Mouse (Mus musculus) left cerebral cortex, postnatal 36 days (tissue): Measurements from ENCODE around the gene Ncam1. TPM values are rescaled to one million over a fixed set of nuclear protein-coding genes. Genes with fewer than 3 reads are reported as not detected.

Source experiments
- DNase-seq, 2 experiments: peaks; one replicate each; pipeline ENCODE4 v3.0.0; 2021 to 2022; ENCODE audit warnings: low spot score in 2 of 2, mixed read lengths in 1 of 2
- intact Hi-C: fragments of 180-260 bp; cut with DNase I; formaldehyde crosslinking; loops from one replicate; pipeline ENCODE4 v1.15.1; 2025
- total RNA-seq, 2 experiments: library from RNA; stranded (reverse); gene quantifications; 2 replicates each; pipeline ENCODE4 v1.2.3; 2021

Gene Ncam1
- total RNA-seq, 2 experiments from 2014 or later = 279 to 287 TPM

DNA sequence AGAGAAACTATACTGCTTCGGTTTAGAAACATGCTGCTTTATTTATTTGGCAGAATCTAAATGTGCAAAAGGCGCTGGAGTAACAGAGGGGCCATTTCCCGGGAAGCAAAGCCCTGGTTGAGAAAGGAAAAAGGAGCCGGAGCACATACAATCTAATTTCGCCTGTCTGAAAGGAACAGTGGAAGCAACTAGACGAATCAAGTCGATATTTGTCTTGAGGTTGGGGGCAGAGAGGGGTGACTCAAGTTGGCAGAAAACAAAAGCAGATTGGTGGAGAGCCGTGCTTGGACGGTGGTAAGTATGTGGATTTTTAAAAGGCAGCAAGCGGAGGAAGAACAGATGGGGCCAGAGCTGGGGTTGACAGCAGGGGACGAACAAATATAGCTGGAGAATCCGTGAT, 40.7 kb downstream of the Ncam1 start:
- DNase-seq = peak in 1 of 2 experiments; percentile 30
- intact Hi-C loops = loop anchor here (5.0 kb wide), 1 partner anchor 39 kb away; the partner anchor contains the start of gene Ncam1

DNA sequence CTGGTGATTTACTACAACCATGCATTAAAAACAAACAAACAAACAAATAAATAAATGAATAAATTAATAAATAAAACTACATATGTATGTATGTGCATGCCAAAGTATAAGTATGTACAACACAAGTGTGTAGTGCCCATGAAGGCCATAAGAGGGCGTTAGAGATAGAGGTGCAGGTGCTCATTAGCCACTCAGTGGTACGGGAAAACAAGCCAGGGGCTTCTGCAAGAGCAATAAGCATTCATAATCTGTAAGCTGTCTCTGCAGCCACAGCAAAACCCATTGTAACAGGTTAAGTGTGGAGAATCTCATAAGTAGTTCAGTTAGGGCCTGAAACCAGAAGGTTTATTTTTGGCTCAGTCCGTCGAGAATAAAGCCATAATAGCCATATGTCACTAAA, 41.1 kb downstream of the Ncam1 start:
- intact Hi-C loops = loop anchor here (5.0 kb wide), 1 partner anchor 40 kb away; the partner anchor contains the start of gene Ncam1
- DNase-seq = no peak

DNA sequence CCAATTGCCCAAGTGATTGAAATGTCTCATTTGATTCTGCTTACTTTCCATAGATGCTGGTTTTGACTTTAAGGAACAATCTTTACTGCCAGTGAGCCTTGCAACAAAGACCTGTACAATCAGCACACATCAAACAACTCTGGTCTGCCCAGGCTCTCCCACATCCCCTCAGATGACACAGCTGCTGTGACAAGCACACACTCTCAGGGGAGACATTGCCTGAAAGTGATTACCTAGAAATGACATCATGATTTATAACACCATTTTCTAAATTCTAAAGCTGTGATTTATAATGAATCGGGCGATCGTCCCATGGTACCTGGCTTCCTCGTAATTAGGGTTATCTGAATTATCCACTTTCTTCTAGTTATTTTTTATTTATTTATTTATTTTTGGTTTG, 42.0 kb downstream of the Ncam1 start:
- intact Hi-C loops = loop anchor here (5.0 kb wide), 1 partner anchor 41 kb away; the partner anchor contains the start of gene Ncam1
- DNase-seq = no peak

DNA sequence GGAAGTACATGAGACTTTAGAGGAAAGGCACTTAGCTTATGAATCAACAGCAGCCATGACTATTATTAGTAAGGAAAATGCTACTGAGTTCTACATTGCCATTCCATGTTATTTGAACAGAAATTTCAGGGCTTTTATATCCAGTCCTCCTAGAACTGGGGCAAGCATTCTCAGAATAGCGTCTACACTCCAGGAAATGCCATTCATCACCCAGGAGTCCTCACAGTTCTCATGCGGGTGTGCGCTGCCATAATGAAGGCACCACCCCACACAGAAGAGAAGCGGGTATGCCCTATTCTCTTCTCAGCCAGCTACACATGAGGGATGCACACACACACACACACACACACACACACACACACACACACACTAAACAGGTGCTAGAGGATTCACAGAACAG, 43.5 kb downstream of the Ncam1 start:
- intact Hi-C loops = loop anchor here (5.0 kb wide), 1 partner anchor 42 kb away; the partner anchor contains the start of gene Ncam1
- DNase-seq = no peak

DNA sequence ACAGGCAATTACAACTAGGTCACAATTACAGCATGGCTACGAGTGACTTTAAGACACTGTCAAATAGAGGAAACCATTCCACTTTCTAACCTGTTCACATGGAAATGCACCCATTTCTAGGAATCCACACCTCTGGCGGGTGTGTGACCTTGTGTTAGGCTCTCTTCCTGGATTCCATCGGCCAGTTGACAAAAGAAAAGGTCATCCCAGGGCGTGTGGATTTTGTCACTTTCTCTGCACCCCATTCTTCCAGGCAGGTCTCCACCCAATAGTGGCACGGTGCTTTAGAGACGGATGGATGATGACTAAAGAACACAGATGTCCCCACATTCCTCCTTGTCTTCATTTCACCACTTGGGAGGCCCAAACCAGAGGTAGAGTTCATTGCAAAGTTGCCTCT, 47.3 kb downstream of the Ncam1 start:
- intact Hi-C loops = no loop called here
- DNase-seq = no peak

DNA sequence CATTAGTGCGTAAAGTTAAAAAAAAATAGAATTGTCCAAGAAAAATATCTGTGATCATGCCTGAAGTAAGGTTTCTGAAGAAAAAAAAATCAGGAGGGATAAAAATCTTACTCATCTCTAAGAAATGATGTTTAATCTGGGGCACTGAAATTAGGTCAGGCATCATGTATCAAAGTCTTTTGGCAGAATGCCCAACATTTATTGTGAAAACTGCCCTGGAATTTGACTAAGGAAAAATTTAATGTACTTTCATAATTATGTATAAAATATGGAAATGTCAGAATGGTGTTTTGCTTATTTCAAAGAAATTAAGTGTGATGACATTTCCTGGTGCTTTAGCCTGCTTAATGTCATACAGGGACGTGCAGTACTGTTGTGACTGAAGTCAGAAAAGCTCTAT, 52.5 kb downstream of the Ncam1 start:
- DNase-seq = no peak
- intact Hi-C loops = no loop called here

DNA sequence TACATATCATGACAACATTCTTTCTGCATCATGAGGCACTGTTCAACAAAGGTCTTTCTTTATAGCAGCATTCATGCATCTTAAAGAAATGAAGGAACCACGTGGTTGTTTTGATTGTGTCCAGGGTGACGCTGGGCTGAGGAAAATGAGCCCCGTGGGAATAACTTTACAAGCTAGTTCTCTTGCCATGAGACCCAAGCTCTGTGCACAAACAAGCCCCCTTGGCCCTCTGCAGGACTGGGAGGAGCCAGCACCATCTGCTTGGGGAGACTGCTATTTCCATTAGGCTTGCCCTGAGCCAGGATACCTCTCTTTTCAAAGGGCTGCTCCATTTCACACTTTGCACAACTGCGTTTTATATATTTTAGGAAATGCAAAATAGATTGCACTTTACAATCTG, 53.0 kb downstream of the Ncam1 start:
- intact Hi-C loops = no loop called here
- DNase-seq = no peak

DNA sequence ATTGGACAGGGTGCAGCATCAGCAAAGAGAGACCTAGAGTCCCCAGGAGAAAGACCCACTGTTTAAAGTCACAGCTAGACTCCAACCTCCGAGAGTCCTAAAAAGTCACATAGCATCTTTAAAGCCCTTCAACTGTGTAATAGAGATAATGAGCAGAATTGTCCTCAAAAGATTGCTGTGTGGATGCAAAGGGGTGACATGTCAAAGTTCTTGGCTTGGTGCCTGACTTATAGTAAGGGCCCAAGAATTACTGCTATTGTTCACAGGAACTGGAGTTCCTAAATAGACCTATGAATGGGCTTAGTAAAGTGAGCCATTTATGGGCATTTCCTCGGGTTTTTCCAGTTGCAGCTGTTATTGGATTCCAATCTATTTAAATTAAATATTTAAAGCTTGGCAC, 54.4 kb downstream of the Ncam1 start:
- no peak for DNase-seq

DNA sequence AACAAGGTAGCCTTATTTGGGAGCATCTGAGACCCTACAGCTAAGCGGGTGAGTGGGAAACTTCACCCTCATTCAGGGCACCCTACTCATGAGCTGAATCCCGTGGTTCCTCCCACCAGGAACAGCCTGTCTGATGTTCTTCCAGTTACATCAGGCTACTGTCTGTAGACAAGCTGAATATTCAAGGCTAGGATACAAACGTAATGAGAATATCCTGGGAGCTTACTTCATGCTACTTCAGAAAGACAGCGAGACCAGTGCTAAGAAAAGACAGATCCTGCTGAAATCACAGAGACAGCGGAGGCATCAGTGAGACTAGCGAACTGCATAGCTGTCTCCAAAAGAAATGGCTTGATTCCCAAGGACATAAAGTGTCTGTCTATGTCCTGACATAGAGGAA, 58.8 kb downstream of the Ncam1 start:
- no peak for DNase-seq
- intact Hi-C loops = no loop called here

More for the DNA sequence above, 54.4 kb downstream of the Ncam1 start:
- intact Hi-C loops = no loop called here

DNA sequence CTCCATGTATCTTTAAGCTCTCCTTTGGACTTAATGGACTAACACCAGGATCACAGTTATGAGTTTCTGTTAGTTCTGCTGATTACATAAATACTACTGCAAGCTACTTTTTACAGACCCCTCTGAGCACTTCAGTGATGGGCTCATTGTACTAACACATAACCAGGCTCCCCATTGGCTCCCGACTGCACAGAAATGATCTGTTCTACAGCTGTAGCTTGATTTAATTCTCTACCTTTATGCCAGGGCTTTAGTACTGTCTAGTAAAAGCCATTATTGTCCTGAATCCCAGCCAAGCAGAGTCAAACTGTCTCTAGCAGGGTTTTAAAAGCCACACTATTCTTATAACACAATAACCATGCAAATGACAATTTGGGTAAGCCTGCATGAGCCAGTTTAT, 60.2 kb downstream of the Ncam1 start:
- no peak for DNase-seq
- intact Hi-C loops = no loop called here

DNA sequence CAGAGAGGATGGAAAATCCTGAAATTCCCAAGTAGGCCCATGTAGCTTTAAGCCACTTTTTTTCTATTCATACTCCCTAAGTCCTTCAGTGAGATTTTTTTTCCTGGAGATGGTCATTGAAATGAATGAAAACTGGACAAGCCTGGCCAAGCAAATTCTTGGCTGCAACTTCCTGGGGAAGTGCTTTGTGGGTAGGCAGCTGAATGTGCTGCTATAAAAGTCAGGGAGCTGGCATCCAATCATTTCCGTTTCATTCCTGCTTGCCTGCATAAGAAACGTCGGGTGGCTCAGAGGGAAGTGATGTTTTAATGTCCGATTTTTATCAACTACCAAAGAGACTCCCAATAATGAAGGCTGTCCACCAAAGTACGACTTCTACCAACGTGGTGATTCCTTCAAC, 61.6 kb downstream of the Ncam1 start:
- no peak for DNase-seq

DNA sequence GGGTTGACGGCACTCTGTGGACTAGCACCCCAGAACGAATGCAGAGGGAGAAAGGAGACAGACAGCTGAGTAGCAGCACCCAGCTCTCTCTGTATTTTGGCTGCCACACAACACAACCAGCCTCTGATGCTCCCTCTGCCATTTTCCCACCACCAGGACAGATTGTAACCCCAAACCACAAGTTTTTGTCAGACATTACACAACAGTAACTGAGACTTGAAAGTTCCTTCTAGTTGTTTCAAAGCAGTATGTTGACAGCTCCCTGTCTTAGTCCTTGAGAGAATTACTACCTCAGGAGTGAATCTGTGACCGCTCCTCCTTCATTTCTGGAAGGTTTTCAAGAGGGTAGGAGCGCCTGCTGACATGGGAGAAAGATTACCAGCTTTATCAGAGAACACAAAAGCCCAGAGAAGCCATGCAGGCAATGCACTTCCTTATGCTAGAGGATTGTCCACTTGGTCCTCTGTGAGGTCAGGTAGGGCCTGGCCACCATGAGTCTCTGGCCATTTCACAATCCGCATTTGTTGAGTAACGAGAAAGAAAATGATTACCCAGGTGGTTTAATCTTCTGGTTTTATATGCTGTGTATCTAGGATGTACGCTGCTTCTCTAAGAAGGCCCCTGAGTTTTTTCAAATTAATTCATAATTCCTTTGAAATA, 64.2 kb downstream of the Ncam1 start:
- DNase-seq = no peak
- intact Hi-C loops = no loop called here

More for the DNA sequence above, 61.6 kb downstream of the Ncam1 start:
- intact Hi-C loops = no loop called here

DNA sequence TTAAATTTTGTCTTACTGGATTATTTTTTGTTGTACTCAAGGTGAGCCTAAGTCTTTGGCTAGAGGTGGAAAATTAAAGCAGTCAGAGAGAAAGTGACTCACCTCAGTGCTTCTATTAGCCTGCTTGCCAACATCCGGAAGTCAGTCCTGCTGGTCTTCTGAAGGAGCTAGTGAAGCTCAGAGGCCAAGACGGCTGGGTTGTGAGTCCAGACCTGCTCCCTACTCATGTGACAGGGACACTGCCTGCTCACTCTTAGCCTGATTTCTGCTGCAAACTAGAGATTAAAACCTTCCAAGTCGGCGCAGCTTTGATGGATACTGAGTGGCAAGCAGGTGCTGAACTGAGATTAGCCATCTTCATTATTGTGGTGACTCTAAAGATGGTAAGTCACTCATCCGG, 65.0 kb downstream of the Ncam1 start:
- intact Hi-C loops = no loop called here

DNA sequence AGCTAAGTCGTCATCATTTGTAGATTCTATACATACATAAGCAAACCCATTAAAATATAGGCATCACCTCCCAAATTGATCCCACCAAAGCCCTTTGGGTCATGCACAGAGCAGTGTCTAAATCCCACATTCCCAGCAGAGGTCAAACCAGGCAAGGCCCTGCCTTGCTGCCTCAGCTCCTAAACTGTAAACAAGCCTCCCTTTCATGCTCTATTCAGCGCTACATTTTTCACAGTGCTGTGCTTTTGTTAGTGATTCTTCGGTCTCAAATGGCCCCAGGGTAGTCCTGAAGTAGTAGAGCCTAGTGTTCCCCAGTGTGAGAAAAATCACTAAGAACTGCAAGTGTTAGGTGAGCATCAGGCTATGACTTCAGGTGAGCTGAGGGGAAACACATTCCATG, 69.2 kb downstream of the Ncam1 start:
- intact Hi-C loops = no loop called here
- no peak for DNase-seq

More for the DNA sequence above, 65.0 kb downstream of the Ncam1 start:
- no peak for DNase-seq

DNA sequence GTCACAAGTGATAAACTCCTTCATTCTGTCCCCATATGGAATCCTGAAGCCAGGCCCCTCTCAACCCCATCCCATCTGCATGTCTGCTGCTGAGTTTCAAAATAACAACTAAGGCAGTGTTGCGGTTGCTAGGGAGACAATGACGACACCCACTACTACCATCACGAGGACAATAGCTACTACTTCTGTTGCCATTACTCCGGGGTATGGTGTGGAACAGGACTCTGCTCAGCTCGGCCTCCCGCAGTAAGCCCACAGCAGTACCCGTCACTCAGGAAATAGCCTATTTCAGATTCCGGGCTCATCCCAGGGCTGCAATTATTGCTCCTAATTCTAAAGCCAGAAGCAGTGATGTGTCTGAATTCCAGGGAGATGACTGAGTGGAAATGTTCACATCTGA, 70.5 kb downstream of the Ncam1 start:
- intact Hi-C loops = no loop called here
- DNase-seq = peak in 1 of 2 experiments; percentile 34

DNA sequence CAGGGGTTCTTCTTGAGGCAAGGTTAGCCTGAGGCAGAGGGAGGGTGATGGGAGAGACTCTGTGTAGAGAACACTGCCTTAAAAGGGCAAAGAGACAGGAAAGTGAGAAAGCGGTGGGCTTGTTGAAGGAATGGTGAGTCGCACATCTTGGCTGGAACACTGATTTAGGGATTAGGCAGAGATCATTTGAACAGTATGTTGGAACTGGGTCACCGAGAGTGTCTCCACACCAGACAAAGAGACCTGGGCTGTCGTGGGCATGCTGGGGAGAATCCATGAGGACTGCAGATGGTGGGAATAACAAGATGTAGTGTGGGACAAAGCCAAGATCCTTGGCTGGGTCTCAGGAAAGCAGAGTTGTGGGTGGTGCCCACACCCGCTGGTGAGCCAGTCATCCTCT, 76.0 kb downstream of the Ncam1 start:
- intact Hi-C loops = loop anchor here (5.0 kb wide), 1 partner anchor 75 kb away; the partner anchor contains the start of gene Ncam1
- peak; percentile 75 to 79 for DNase-seq

DNA sequence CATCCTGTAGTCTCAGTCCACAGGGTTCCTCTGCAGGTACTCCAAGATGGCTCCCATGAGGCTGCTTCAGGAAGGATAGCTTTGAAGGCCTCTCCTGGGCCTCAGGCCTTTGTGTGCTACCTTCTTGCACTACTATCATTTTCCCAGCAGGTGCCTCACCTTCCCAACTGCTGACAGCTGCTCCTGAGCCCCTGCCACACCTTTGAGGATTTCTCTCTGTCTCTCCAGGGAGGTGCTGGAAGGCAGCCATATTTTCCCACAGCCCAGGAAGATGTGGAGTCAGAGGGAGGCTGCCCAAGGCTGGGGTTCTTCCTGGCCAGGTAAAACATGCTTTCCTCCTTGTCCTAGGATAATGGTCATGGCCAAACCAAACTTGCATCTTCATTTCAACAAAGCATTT, 83.6 kb downstream of the Ncam1 start:
- no peak for DNase-seq
- intact Hi-C loops = no loop called here

DNA sequence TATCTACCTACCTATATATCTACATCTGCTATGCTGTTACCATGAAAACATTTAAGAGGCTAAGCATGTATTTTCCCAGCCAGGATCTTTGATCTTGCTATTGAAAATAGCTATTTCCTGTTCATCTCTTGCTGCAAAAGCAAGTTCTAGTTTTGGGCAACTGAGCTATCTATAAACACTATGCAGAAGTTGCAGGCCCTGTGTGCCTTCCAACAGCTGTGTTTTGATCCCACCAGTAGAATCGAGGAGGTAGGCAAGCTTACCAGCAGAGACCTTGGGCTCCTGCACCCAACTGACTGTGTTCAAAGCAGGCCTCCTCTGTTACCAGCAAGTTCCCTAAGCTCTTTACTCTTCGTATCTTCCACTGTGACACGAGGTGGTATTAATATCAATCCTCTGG, 84.6 kb downstream of the Ncam1 start:
- intact Hi-C loops = no loop called here
- DNase-seq = no peak

DNA sequence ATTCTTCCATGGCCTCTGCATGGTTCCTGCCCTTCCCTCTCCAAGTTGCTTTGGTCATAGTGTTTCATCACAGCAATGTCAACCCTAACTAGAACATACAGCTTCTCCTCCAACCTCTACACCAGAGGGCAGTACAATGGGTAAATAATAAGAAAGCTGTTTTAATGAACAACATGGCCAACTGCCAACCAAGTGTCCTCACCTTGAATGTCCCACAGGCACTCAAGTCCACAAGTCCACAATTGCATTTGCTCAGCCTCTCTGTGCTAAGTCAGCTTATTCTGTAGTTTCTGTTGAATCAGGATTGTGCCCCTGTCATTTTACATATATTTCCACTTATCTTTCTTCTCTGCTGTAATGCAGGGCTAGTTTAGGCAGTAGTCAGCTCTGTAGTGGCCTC, 91.1 kb downstream of the Ncam1 start:
- intact Hi-C loops = no loop called here

DNA sequence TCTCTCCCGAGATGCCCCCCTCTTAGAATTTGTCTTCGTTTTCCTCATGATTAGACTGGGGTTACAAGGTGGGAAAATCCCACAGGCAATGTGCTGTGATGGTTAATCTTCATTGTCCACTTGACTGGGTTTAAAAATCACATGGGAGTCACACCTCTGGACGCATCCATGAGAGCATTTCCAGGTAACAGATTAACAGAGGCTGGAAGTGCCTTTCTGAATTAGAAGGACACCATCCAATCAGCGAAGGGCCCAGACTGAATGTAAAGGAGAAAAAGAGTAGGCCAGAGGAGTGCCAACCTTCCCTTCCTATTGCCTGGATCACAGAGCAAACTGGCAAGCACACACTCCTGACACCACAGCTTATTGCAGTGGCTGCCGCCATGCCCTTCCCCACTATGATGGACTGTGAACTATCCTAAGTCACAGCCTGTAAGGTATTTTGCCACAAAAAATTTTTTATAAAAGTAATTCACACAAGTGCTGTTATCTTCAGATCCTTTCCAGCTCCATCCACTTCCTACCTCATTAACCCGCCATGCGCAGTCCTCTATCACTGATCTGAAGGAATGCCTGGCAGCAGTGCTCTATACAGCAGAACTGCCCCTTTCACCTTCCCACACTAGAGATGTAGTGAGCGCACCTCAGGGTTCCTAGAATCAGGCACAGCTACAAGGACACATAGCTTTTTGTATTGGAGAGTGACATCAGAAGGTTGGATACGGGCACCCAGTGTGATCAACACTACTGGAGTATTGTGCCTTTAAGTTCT, 94.3 kb downstream of the Ncam1 start:
- intact Hi-C loops = no loop called here
- no peak for DNase-seq

More for the DNA sequence above, 91.1 kb downstream of the Ncam1 start:
- no peak for DNase-seq

DNA sequence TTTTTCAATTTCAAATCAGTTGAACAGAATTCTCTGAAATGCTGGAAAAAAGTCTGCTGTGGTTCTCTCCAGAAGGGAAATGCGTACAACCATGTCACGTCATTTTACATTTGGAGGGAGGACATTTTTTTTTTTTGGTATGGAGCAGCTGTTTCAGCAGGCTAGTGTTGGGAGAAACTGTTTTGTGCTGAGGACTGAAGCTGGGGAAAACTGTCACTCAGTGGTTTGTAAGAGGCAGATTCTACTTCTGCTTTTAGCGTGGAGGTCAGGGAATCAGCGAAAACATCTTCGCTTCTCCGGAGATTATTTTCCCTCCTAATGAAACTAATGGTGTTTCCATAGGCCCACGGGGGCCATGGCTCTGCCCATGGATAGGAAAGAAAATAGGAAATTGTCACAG, 103.4 kb downstream of the Ncam1 start:
- no peak for DNase-seq
- intact Hi-C loops = no loop called here
